Mouse (Mus musculus) macrophage (primary cell): ENCODE data around the gene Bivm. TPM values are rescaled to one million over a fixed set of nuclear protein-coding genes. Genes with fewer than 3 reads are reported as not detected.

ENCODE experiments used
- H3K27ac ChIP-seq: fragments of 350-480 bp; formaldehyde crosslinking; 2 replicates; pipeline ENCODE4 v1.9.0; 2021
- H3K36me3 ChIP-seq: fragments of 350-480 bp; formaldehyde crosslinking; 2 replicates; pipeline ENCODE4 v1.9.0; 2021; ENCODE audit errors: inconsistent target
- H3K4me3 ChIP-seq: fragments of 350-480 bp; formaldehyde crosslinking; 2 replicates; pipeline ENCODE4 v1.9.0; 2021; ENCODE audit errors: inconsistent target
- H3K79me2 ChIP-seq: fragments of 350-480 bp; formaldehyde crosslinking; 2 replicates; pipeline ENCODE4 v1.9.0; 2021; ENCODE audit errors: inconsistent target
- WGBS: methylation state at CpG from one replicate; pipeline ENCODE4 v1.1.7; 2026; ENCODE audit warnings: inconsistent platforms; ENCODE audit not compliant: missing documents; 5-methylcytosine and 5-hydroxymethylcytosine counted together
- polyA plus RNA-seq: library from polyadenylated mRNA; stranded (reverse); fragments of 250-400 nt; gene quantifications from 3 replicates; pipeline ENCODE4 v1.2.4, GENCODE M21; 2018; ENCODE audit warnings: inconsistent platforms

Bivm gene
- polyA plus RNA-seq, 1 experiment from 2014 or later = 13.2 TPM

- H3K36me3 ChIP-seq = 0 out of 2 replicates have a peak, but pooled peaks cover 2% of the 10 kb centered on the region
- H3K27ac ChIP-seq = peak within 1 kb of the TSS; percentile 27; the same call in 1 of the 2 replicates
- peak within 1 kb of the TSS; percentile 61 for H3K4me3 ChIP-seq
- peaks cover 17% of the 10 kb centered on the region; the same call in 1 of the 2 replicates for H3K79me2 ChIP-seq
- 1% methylated on average over 66 of the region's 66 CpGs for WGBS
Measured at GRCm38 (mm10) chr1:44147563-44148381, 29.0 kb downstream of the Bivm start, which contains the start of gene Ercc5. Ercc5 (plus strand) TSS chr1:44147744.

- H3K79me2 ChIP-seq = peaks cover 17% of the 10 kb centered on the region; the same call in 1 of the 2 replicates
- H3K36me3 ChIP-seq = no peaks in the 10 kb centered on the region
- no peak overlapping the region for H3K27ac ChIP-seq
- H3K4me3 ChIP-seq = peak overlapping the region; percentile 61
- whole genome bisulfite sequencing = 37% methylated on average over 6 of the region's 6 CpGs
Measured at GRCm38 (mm10) chr1:44148706-44149105, 29.9 kb downstream of the Bivm start.

GRCm38 (mm10) chr1:44155287-44155686, 36.5 kb downstream of the Bivm start:
- Histone ChIP-seq H3K79me2 (peaks cover 9% of the 10 kb centered on the region; the same call in 1 of the 2 replicates), H3K4me3 (no peak overlapping the region), H3K36me3 (peaks cover 7% of the 10 kb centered on the region; the same call in 1 of the 2 replicates), H3K27ac (no peak overlapping the region)
- WGBS = 93% methylated on average over 4 of the region's 4 CpGs

- Histone ChIP-seq H3K27ac (no peak overlapping the region), H3K79me2 (no peaks in the 10 kb centered on the region; the same call in 1 of the 2 replicates), H3K4me3 (no peak overlapping the region), H3K36me3 (peaks cover 7% of the 10 kb centered on the region; the same call in 1 of the 2 replicates)
- WGBS = 39% methylated on average over 6 of the region's 6 CpGs
Measured at GRCm38 (mm10) chr1:44158317-44158716, 39.6 kb downstream of the Bivm start.

DNA sequence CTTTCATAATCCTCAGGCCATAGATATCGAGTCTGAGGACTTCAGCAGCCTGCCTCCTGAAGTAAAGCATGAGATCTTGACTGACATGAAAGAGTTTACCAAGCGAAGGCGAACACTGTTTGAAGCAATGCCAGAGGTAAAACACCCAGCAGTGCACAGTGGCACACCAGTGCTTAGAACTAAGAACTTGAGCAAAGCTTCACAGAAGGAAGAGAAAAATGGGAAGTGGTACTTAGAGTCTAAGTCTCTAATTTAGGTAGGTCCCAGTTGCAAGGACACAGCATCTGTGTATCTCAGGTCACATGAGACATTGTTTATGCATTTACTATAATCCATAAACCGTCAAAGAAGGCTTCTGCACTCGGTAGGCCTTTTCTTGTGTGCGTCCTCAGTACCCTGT, 43.1 kb downstream of the Bivm start:
- Histone ChIP-seq H3K4me3 (no peak overlapping the region), H3K36me3 (peaks cover 10% of the 10 kb centered on the region; the same call in 1 of the 2 replicates), H3K79me2 (no peaks in the 10 kb centered on the region), H3K27ac (no peak overlapping the region)
- 97% methylated on average over 6 of the region's 6 CpGs for WGBS

DNA sequence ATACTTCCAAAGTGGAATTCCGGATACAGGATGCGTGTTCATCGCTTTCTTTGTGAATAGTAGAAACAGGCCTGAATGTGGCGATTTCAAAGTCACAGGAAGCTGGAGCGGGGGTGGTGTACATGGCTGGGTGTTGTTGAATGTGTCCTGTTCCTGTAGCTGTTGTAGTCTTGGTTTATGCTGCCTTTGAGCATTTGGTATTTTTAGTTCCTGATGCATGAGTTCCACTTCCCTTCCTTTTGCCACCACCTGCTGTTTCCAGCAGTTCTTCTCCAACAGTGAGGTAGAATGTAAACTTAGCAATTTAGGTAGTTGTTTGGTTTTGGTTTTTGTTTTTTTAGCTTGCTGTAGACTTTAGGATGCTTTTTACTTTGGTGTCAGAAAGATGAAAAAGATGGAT, 43.6 kb downstream of the Bivm start:
- Histone ChIP-seq H3K36me3 (peaks cover 15% of the 10 kb centered on the region; the same call in 1 of the 2 replicates), H3K79me2 (no peaks in the 10 kb centered on the region), H3K4me3 (no peak overlapping the region), H3K27ac (no peak overlapping the region)
- WGBS = 82% methylated on average over 5 of the region's 5 CpGs

- Histone ChIP-seq H3K27ac (no peak overlapping the region), H3K79me2 (no peaks in the 10 kb centered on the region), H3K4me3 (no peak overlapping the region), H3K36me3 (peaks cover 16% of the 10 kb centered on the region; the same call in 1 of the 2 replicates)
- WGBS = 84% methylated on average over 3 of the region's 3 CpGs
Measured at GRCm38 (mm10) chr1:44167859-44168383, 49.2 kb downstream of the Bivm start.

GRCm38 (mm10) chr1:44172656-44173055, 53.9 kb downstream of the Bivm start:
- WGBS = 90% methylated on average over 4 of the region's 4 CpGs
- peaks cover 14% of the 10 kb centered on the region; the same call in 1 of the 2 replicates for H3K36me3 ChIP-seq
- no peaks in the 10 kb centered on the region for H3K79me2 ChIP-seq
- H3K4me3 ChIP-seq = no peak overlapping the region
- no peak overlapping the region for H3K27ac ChIP-seq

DNA sequence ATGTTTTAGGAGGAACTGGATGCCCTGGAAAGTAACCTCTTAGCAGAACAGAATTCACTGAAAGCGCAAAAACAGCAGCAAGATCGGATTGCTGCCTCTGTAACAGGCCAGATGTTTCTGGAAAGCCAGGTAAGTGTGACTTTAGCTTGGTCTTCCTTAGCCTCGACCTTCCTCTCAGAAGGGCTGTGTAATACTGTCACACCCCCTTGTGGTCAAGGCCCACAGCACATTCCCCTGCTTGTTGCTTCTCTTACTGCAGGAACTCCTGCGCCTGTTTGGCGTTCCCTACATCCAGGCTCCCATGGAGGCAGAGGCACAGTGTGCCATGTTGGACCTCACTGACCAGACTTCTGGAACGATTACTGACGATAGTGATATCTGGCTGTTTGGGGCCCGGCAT, 55.1 kb downstream of the Bivm start:
- Histone ChIP-seq H3K4me3 (no peak overlapping the region), H3K27ac (no peak overlapping the region), H3K36me3 (peaks cover 12% of the 10 kb centered on the region; the same call in 1 of the 2 replicates), H3K79me2 (no peaks in the 10 kb centered on the region)
- WGBS = 84% methylated on average over 8 of the region's 8 CpGs

DNA sequence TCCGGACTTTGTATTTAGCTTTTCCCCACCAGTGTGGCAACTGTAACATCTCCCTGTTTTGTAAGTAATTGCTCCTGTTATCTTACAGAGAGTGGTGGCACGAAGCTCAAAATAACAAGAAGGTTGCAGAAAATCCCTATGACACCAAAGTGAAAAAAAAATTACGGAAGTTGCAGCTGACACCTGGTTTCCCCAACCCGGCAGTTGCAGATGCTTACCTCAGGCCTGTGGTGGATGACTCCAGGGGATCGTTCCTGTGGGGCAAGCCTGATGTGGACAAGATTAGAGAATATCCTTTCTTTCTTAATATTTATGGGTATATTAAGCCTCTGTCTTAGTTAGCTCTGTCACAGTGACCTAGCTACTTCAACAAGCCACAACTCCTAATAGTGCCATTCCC, 59.3 kb downstream of the Bivm start:
- WGBS = 90% methylated on average over 5 of the region's 5 CpGs

GRCm38 (mm10) chr1:44186396-44186795, 67.6 kb downstream of the Bivm start:
- no peak overlapping the region for H3K27ac ChIP-seq
- H3K4me3 ChIP-seq = no peak overlapping the region
- H3K36me3 ChIP-seq = no peaks in the 10 kb centered on the region
- no peaks in the 10 kb centered on the region for H3K79me2 ChIP-seq

More for the DNA sequence above, 59.3 kb downstream of the Bivm start:
- Histone ChIP-seq H3K27ac (no peak overlapping the region), H3K4me3 (no peak overlapping the region), H3K36me3 (peaks cover 18% of the 10 kb centered on the region; the same call in 1 of the 2 replicates), H3K79me2 (no peaks in the 10 kb centered on the region)

Other genes with a start within 250 kb of the Bivm start
- 34.3 to 46.0 TPM (median 42.9 TPM) in 3 replicates for gene Tpp2, start 185.3 kb upstream of the Bivm start, polyA plus RNA-seq
- gene Mettl21c, start 98.9 kb upstream of the Bivm start, polyA plus RNA-seq = not detected in 3 replicates
- gene Gm8251, start 57.0 kb upstream of the Bivm start, polyA plus RNA-seq = not detected in 3 replicates
- gene Tex30, start 16.5 kb upstream of the Bivm start, polyA plus RNA-seq = 6.4 to 14.7 TPM (median 9.7 TPM) in 3 replicates
- gene Kdelc1, start 149 bp upstream of the Bivm start, polyA plus RNA-seq = 8.4 to 13.7 TPM (median 9.8 TPM) in 3 replicates
- 6.4 to 9.2 TPM (median 8.6 TPM) in 3 replicates for gene Ercc5, start 28.8 kb downstream of the Bivm start, polyA plus RNA-seq
- not detected in 3 replicates for gene Mettl21e, start 100.0 kb downstream of the Bivm start, polyA plus RNA-seq